9 mouse cellular contexts compared by ENCODE assay signal in the genomic region with DNA sequence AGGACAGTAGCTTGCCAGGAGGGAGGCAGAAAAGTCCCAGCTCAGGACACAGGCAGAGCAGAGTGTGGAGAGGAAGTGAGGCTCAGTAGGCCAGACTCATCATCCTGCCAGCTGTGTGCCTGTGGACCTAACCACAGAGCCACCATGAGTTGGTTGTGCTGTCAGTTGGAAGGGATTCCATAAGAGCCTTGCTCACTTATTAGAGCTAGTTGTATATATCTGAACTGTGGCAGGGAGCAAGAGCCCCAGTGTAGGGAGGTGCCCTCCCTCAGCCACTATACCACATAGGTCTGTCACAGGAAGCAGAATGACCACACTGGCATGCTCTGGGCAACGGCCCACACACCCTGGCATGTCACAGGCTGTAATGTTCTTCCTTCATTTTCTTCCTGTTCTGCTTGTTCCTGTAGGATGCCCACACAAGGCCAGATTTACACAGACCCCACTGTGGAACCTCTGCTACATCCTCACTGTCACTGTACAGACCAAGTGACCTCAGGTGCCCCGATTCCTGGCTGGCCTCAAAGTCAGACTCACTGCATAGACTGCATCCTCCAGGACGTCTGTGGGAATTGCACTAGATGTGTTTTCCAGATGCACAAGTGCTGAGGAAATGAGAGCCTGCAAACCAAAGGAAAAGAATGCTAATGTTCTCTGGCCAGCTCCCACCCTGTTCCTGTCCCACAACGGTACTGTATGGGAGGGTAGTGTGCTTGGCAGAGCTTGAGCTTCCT. TPM values are rescaled to one million over a fixed set of nuclear protein-coding genes. Genes with fewer than 3 reads are reported as not detected.
DNase-seq lines count a peak whose midpoint lies in the region; ATAC-seq and TF ChIP-seq lines count a peak whose summit lies in the region.
"Had no signal": no experiment of that assay in that cellular context is flagged by ENCODE, and none has a peak within 500 bp of the region (broad histone marks: within the 10 kb centered on the region; RNA-seq: fewer than 3 reads in every experiment).

No protein-coding gene starts in this region.

- no peaks in the 10 kb centered on the region for H3K9me3 ChIP-seq in kidney, embryonic 15.5 days (replicated peaks)
- H3K9me3 ChIP-seq in heart, embryonic 10.5 days = no peaks in the 10 kb centered on the region
- H3K9me3 ChIP-seq in lung, embryonic 15.5 days = no peaks in the 10 kb centered on the region

- H3K9ac ChIP-seq in kidney, embryonic 15.5 days = no peak overlapping the region
- H3K9ac ChIP-seq in lung, embryonic 15.5 days = no peak overlapping the region

- no peak overlapping the region for H3K4me3 ChIP-seq in kidney, adult 2 months (ENCODE audit: insufficient read depth, low read depth, low read length)
- H3K4me3 ChIP-seq in kidney, embryonic 15.5 days (replicated peaks) = no peak overlapping the region
- no peak overlapping the region for H3K4me3 ChIP-seq in heart, embryonic 10.5 days
- H3K4me3 ChIP-seq in lung, embryonic 15.5 days = no peak overlapping the region

- no peaks in the 10 kb centered on the region for H3K27me3 ChIP-seq in kidney, adult 2 months (replicated peaks; ENCODE audit: control insufficient read depth, insufficient read depth, low read length)
- 0 out of 2 replicates have a peak, but pooled peaks cover 2% of the 10 kb centered on the region for H3K27me3 ChIP-seq in kidney, embryonic 15.5 days
- H3K27me3 ChIP-seq in heart, embryonic 10.5 days (ENCODE audit: insufficient read depth, poor library complexity, severe bottlenecking) = 0 out of 2 replicates have a peak, but pooled peaks cover 5% of the 10 kb centered on the region
- H3K27me3 ChIP-seq in lung, embryonic 15.5 days = no peaks in the 10 kb centered on the region

- 43% methylated on average over 4 of the region's 4 CpGs for WGBS in kidney, adult 2 months
- WGBS in kidney, embryonic 15.5 days = 47% methylated on average over 4 of the region's 4 CpGs
- 63% methylated on average over 4 of the region's 4 CpGs for WGBS in heart, embryonic 10.5 days
- 43% methylated on average over 4 of the region's 4 CpGs for WGBS in lung, embryonic 15.5 days

- no peak overlapping the region for H3K4me2 ChIP-seq in kidney, embryonic 15.5 days
- H3K4me2 ChIP-seq in lung, embryonic 15.5 days = no peak overlapping the region

- H3K27ac ChIP-seq in kidney, adult 2 months (ENCODE audit: insufficient read depth, low read depth, low read length) = no peak overlapping the region
- no peak overlapping the region for H3K27ac ChIP-seq in kidney, embryonic 15.5 days
- H3K27ac ChIP-seq in heart, embryonic 10.5 days = 0 out of 2 replicates have a peak overlapping the region, but pooled peaks have one; percentile 5
- H3K27ac ChIP-seq in lung, embryonic 15.5 days = peak overlapping the region; percentile 5; the same call in 1 of the 2 replicates

- no peak for TF ChIP-seq CTCF in kidney, adult 2 months (conservative IDR thresholded peaks at IDR 0.05; ENCODE audit: insufficient read depth, insufficient read length, low read depth, low read length)

- H3K4me1 ChIP-seq in kidney, adult 2 months (ENCODE audit: control insufficient read depth, insufficient read depth, low read length) = no peaks in the 10 kb centered on the region
- peaks cover 14% of the 10 kb centered on the region for H3K4me1 ChIP-seq in kidney, embryonic 15.5 days
- H3K4me1 ChIP-seq in heart, embryonic 10.5 days = peaks cover 20% of the 10 kb centered on the region; the same call in 1 of the 2 replicates
- H3K4me1 ChIP-seq in lung, embryonic 15.5 days = peaks cover 3% of the 10 kb centered on the region; the same call in 1 of the 2 replicates

- peak; percentile 18 for DNase-seq in kidney, adult 2 months
- no peak for DNase-seq in heart, embryonic 10.5 days (ENCODE audit: low spot score)
- DNase-seq in thymus, postnatal 25 days = peak; percentile 58
- no peak for DNase-seq in left cerebral cortex, adult 11 months (ENCODE audit: low spot score)
- no peak for DNase-seq in urinary bladder, postnatal 14 days (ENCODE audit: low spot score)
- DNase-seq in left cerebral cortex, postnatal 4 days = no peak
- DNase-seq: midbrain, embryonic 14.5 days had no signal

- H3K36me3 ChIP-seq in kidney, adult 2 months (ENCODE audit: control insufficient read depth, insufficient read depth, low read length) = no peaks in the 10 kb centered on the region
- H3K36me3 ChIP-seq in kidney, embryonic 15.5 days = no peaks in the 10 kb centered on the region
- no peaks in the 10 kb centered on the region for H3K36me3 ChIP-seq in heart, embryonic 10.5 days
- H3K36me3 ChIP-seq in lung, embryonic 15.5 days = no peaks in the 10 kb centered on the region

- ATAC-seq in kidney, embryonic 15.5 days (replicated peaks; ENCODE audit: low FRiP score) = no peak
- peak; percentile 46; the same call in 1 of the 2 replicates for ATAC-seq in lung, embryonic 15.5 days (ENCODE audit: borderline replicate concordance, extremely low read depth, low FRiP score, low TSS enrichment)

- TF ChIP-seq POLR2A in kidney, adult 2 months (IDR thresholded peaks at IDR 0.05; ENCODE audit: low read depth, low read length) = no peak

- intact Hi-C loops in left cerebral cortex, postnatal 4 days (cut with DNase I) = no loop called here

RNA-seq across cellular contexts. Expression of a gene that starts 45.2 kb away (rescaled TPM):
- polyA plus RNA-seq in kidney, adult 2 months (2012; rRNA removed) = 3.3 and 3.5 TPM in 2 replicates
- polyA plus RNA-seq in kidney, embryonic 15.5 days (2015; fragmentation: Nextera tagmentation; extraction: Ambion mirVana) = 5.5 TPM in 2 replicates
- 6.1 and 6.9 TPM in 2 replicates for polyA plus RNA-seq in heart, embryonic 10.5 days (2016; fragmentation: Nextera tagmentation; extraction: Ambion mirVana)
- polyA plus RNA-seq in lung, embryonic 15.5 days (2015; fragmentation: Nextera tagmentation; extraction: Ambion mirVana) = 3.5 and 4.3 TPM in 2 replicates
- 10 to 100 TPM; 14.9 to 16.2 TPM for total RNA-seq in left cerebral cortex, postnatal 4 days (2021)

RNA-seq across cellular contexts. Expression of a gene that starts 45.3 kb away (rescaled TPM):
- polyA plus RNA-seq in kidney, adult 2 months (2012; rRNA removed) = 20.4 and 22.2 TPM in 2 replicates
- polyA plus RNA-seq in kidney, embryonic 15.5 days (2015; fragmentation: Nextera tagmentation; extraction: Ambion mirVana) = 39.4 and 40.9 TPM in 2 replicates
- 37.4 and 40.4 TPM in 2 replicates for polyA plus RNA-seq in heart, embryonic 10.5 days (2016; fragmentation: Nextera tagmentation; extraction: Ambion mirVana)
- 37.0 and 38.4 TPM in 2 replicates for polyA plus RNA-seq in lung, embryonic 15.5 days (2015; fragmentation: Nextera tagmentation; extraction: Ambion mirVana)
- total RNA-seq in left cerebral cortex, postnatal 4 days (2021) = 10 to 100 TPM; 27.8 to 29.4 TPM

Comparison
In these comparisons a context has a peak if more than half of its experiments do, and no peak if none do; other contexts are left out.
1. DNase-seq: peak in kidney, adult 2 months (single experiment) and thymus, postnatal 25 days (single experiment); none in heart, embryonic 10.5 days (single experiment), left cerebral cortex, adult 11 months (single experiment), urinary bladder, postnatal 14 days (single experiment) and left cerebral cortex, postnatal 4 days (single experiment).
2. H3K27ac ChIP-seq: peak in heart, embryonic 10.5 days (single experiment) and lung, embryonic 15.5 days (single experiment); none in kidney, adult 2 months (single experiment) and kidney, embryonic 15.5 days (single experiment).